Mouse (Mus musculus) adrenal gland (tissue): ENCODE results near the gene Plp1.

ENCODE experiments used
- intact Hi-C: fragments of 180-260 bp; cut with DNase I; formaldehyde crosslinking; loops from one replicate; pipeline ENCODE4 v1.15.1; 2025
- long read RNA-seq, 2 experiments: library from polyadenylated mRNA; unstranded; transcript quantifications; one replicate each; pipeline ENCODE4 v2.0.0; 2020; ENCODE audit warnings: borderline replicate concordance in 1 of 2; ENCODE audit not compliant: insufficient replicate concordance in 1 of 2

The Plp1 gene
- long read RNA-seq, experiment 1, partial matches to known transcripts, result 0 of 2 reads
- long read RNA-seq, experiment 1, other reads (novel, unspliced or antisense), result 1 of 2 reads
- long read RNA-seq, experiment 2, partial matches to known transcripts, result 0 of 4 reads
- long read RNA-seq, experiment 2, other reads (novel, unspliced or antisense), result 1 of 4 reads

- intact Hi-C loops, result loop anchor here (5.0 kb wide), 2 partner anchors 60 to 200 kb away; no protein-coding TSS in a partner anchor
Measured at GRCm38 (mm10) chrX:136822371-136822770, at the start of gene Plp1. Gene Plp1 (plus strand): TSS chrX:136822671.

GRCm38 (mm10) chrX:136773035-136773434 is 49.4 kb upstream of the Plp1 start:
- intact Hi-C loops, result no loop called here

- intact Hi-C loops, result no loop called here
Measured at GRCm38 (mm10) chrX:136778046-136778445, 44.4 kb upstream of the Plp1 start.

GRCm38 (mm10) chrX:136779262-136779661 is 43.2 kb upstream of the Plp1 start:
- intact Hi-C loops, result no loop called here

GRCm38 (mm10) chrX:136780041-136780440 is 42.4 kb upstream of the Plp1 start, which contains the start of gene Glra4:
Gene Glra4 (minus strand): TSS chrX:136780141.
- intact Hi-C loops, result no loop called here

- intact Hi-C loops, result no loop called here
Measured at GRCm38 (mm10) chrX:136789446-136789845, 33.0 kb upstream of the Plp1 start.

GRCm38 (mm10) chrX:136797223-136797622 is 25.2 kb upstream of the Plp1 start:
- intact Hi-C loops, result no loop called here

GRCm38 (mm10) chrX:136819752-136820151 is 2.7 kb upstream of the Plp1 start:
- intact Hi-C loops, result loop anchor here (2.0 to 5.0 kb wide), 3 partner anchors 57 to 197 kb away; partner anchors contain the start of gene Morf4l2

GRCm38 (mm10) chrX:136820250-136820649 is 2.2 kb upstream of the Plp1 start:
- intact Hi-C loops, result loop anchor here (2.0 to 5.0 kb wide), 3 partner anchors 58 to 198 kb away; partner anchors contain the start of gene Morf4l2

- intact Hi-C loops, result no loop called here
Measured at GRCm38 (mm10) chrX:136825016-136825415, 2.5 kb downstream of the Plp1 start.

- intact Hi-C loops, result no loop called here
Measured at GRCm38 (mm10) chrX:136828610-136829009, 6.1 kb downstream of the Plp1 start.

GRCm38 (mm10) chrX:136850300-136850699 is 27.8 kb downstream of the Plp1 start:
- intact Hi-C loops, result no loop called here

GRCm38 (mm10) chrX:136868061-136869040 is 45.9 kb downstream of the Plp1 start, which contains the start of gene Rab9b:
Gene Rab9b (minus strand): TSS chrX:136868755.
- intact Hi-C loops, result no loop called here
